Mouse (Mus musculus) spleen, adult 18-20 months (tissue): ENCODE results near the gene Brd1.
"Not testable (repeated sequence)": the region's sequence is repeated elsewhere in the genome, so short reads cannot be mapped to it uniquely, and the experiment has no call there.

Source experiments
- DNase-seq, 2 experiments: peaks; one replicate each; pipeline ENCODE4 v3.0.0; 2022; ENCODE audit warnings: mixed read lengths in 2 of 2

The Brd1 gene

DNA sequence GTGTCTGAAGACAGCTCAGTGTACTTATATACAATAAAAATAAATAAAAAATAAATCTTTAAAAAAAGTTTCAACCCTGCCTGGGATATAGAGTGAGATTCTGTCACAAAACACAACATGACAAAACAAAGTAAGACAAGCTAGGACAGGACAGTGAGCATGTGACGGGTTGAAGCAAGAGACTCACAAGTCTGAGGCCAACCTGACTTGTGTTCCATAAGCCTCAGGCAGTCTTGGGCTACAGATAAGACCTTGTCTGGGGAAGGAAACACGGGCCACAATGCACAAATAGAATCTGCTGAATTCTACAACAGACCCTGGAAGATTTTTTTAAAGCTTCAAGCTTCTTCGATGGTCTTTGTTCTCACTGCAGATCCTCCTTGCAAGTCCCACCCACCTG, 6.8 kb downstream of the Brd1 start:
- DNase-seq = no peak

DNA sequence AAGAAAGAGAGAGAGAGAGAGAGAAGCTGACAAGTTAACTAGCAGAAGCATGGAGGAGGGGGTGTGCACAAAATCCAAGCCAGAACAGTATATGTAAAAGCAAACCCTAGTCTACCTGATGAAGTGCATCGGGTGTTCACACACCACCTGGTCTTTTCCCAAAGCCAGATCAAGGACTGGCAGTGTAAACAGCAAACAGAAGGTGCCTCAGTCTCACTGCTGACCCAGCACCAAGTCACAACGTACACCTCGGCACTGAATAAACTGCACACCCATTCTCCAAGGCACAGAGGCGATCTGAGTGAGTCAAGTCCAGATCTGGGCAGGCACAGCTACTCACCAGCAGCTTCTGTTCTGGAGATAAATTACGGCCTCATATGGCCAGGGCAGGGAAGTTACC, 9.0 kb downstream of the Brd1 start:
- DNase-seq = no peak

DNA sequence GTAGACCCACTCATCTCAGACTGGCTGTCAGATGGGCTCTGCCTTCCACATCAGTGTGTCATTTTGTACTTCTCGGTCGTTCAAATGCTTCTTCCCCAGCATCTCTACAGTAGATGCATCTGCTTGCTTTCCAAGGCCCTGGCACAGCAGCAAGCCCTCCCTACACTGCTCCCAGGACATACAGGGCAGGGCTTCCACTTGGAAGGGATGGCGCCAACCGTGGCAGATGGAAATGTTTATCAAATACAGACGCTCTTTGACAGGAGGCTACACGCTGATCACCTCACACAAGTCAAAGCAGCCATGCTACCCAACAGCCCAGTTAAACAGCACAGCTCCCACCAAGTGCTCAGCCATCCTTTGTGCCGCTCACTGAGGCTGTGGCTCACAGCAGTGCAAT, 9.7 kb downstream of the Brd1 start:
- no peak for DNase-seq

DNA sequence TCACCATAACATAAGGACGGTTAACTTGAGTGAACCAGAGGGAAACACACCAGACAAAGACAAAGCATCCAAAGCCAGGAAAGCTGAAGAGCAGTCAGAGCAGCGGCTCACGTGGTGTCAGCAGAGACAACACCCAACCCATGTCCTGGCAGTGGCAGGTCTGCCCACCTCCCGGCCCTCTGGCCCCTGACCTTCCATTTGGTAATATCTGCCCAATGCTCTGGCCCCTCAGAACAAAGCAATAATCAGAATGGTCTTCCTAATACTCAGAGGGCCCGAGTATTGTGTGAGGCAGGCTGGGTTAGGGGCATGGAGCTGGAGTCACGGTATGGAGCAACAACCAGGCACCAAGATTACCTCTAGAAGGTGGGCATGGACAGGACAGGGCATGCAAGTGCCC, 10.8 kb downstream of the Brd1 start:
- DNase-seq = no peak

DNA sequence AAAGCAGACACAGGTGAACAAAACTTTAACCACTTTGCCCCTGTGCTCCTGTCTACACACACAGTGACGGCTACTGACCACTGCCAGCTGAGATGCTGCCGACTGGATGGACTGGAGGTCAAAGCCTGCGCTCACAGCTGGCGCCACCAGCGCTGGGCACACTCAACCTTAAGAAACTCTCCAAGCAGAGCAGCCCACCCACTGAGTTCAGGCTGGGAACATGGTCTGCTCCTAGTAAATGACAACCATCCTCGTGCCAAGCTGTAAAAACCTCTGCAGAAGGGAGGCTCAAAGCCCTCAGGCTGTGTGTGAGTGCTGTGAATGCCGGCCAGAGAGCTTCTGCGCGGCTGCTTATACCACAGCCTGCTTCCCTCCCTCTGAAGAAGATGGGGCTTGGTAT, 16.8 kb downstream of the Brd1 start:
- DNase-seq = no peak

DNA sequence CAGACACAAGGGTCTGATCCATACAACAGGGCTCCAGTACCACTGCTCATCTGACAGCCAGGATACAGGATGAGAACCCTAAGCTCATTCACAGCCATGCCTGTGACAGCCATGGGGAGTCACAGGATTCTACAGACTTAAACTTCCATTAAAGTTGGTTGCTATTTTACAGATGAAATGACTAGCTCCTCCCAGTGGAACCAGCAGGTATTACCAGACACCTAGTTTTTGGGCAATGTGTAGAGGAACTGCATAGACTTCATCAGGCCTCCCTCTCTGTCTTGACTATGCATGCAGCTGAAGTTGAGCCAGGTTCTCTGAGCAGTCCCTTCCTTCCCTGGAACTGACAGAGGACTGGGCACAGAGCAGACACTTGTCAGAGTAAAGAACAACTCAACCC, 17.7 kb downstream of the Brd1 start:
- peak in 1 of 2 experiments; percentile 36 for DNase-seq

DNA sequence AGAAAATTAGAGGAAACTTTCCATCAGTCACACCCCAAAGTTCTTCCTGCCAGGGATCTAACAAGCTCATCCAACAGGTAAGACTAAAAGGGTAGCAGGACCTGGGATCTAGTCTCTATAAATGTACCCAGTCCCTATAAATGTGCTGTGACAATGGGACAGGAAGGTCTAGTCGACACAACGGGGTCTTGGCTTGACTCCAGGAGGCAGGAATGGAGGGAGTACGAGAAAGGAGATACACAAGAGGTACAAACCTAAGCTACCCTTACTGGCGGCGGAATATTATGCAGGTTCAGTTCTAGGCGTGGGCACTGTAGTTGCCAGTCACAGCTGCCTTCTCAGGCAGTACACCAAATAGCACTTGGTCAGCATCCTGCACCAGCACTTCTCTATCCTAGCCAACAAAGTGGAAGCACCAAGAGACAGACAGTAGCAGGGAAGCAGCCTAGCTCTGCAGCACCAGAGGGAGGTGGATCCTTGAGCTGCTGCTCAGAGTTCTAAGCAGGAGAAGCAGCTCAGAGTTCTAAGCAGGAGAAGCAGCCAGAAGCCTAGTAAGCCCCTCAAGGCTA, 19.9 kb downstream of the Brd1 start:
- DNase-seq = no peak

DNA sequence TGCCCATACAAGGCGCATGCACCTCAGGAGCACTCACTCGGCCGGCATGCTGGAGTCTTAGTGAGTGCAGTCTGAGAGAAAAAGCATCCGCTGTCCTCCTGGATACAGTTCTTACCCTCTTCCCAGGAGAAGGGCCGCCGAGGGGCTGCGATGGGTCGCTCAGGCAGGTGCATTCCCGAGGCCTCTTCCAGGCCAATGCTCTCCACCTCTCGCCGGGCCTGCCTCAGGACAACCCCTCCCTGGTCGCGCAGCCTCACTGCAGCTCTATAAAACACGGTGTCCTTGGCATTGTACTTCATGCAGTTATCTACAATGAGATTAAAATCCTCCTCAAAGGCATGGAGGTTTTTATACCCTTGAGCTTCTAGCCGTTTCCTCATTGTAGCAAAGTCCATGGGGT, 21.5 kb downstream of the Brd1 start:
- no peak for DNase-seq

DNA sequence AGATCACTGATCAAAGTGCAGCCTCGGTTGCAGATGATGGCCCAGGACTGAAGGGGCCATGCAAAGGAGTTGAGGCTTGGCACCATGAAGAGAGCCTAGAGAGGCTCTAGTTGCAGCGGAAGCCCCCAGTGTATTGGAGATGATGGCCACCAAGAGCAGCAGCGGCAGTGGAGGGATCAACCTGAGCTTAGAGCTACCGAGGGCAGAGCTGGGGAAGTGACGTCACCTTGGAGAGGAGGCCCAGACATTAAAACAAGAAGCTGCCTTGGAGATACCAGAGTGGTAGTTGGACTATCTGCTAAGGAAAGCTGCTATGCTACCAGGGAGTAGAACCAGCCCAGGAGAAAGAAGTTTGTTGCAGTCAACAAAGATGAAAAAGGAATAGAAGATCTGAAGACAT, 24.2 kb downstream of the Brd1 start:
- DNase-seq = no peak

DNA sequence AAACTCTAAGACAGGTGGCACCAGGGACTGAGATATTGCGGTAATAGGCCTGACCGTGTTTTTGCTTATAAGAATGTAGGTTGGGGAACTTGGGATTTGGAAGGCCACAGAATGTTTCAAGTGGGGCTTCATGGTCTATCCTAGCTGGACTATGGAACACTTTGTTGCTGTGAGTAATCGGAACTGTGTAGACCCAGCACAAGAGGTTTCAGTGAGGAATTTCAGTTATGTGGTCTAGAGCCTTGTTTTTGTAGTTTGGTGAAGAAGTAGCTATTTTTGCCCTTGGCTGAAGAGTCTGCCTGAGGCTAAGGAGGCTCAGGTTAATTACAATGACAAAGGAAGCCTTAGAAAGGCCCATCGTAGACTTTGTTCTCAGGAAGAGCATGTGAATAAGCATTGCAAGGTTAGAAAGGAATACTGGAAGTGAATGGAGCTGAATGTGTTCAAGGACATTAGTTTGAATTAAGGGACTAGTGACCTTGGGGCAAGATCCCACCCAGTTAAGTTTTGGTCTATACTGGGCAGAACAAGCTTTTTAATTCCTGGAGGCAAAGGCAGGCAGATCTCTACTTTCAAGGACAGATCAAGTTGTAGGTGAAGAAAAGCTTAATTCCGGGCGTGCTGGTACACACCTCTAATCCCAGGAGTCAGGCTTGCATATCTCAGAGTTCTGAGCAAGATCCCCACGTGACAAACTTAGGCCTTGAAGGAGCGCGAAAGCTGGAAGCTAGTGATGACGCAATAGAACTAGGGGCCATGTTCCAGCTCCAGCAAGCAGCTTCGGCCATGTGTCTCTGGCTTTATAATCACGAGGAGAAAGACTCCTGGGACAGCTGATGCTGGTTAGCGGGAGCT, 25.1 kb downstream of the Brd1 start:
- DNase-seq = no peak

DNA sequence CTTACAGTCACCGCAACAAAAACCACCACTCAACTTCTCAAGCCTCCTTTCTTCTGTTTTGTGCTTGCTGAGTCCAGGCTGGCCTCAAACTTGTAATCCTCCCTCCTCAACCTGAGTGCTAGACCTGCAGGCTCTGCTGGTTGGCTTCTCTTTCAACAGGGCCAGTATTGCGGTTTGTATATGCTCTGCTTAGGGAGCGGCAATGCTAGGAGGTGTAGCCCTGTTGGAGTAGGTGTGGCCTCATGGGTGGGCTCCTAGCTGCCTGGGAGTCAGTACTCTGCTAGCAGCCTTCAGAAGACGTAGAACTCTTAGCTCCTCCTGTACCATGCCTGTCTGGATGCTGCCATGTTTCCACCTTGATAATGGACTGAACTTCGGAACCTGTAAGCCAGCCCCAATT, 25.8 kb downstream of the Brd1 start:
- no peak for DNase-seq

DNA sequence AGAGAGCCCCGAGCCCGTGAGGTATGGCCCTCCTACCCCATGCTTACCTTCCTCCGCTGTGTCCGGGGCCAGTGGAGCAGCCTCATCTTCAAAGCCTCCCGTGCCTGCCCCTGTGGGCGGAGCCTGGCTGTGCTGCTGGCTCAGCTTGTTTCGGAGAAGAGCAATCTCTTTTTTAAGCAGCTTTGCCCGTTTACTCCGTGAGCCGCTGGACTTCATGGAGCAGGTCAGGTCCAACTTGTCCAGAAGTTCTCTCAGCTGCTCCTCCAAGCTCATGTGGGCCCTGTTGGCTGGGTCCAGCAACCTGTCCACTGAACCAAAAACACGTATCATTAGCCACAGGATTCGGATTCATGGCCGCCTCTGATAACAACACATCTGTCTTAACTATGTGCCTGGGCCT, 27.0 kb downstream of the Brd1 start:
- not testable (repeated sequence) for DNase-seq

DNA sequence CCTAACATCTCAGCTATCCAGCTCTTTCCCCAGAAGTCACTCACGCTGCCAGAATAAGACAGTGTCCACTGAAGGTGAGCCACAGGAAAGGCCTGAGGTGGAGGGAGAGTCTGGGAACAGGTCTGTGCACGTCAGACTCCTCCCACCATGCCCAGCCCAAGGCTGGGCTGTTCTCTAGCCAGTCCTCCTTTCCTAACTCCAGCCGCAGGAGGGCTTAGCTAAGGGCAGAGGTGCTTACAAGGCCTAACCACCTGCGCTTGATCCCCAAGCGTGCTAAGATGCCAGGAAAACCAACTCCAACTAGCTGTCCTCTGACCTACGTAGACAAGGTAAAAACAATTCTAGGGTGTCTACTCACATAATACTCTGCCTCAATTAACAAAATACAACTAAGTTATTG, 27.7 kb downstream of the Brd1 start:
- no peak for DNase-seq

DNA sequence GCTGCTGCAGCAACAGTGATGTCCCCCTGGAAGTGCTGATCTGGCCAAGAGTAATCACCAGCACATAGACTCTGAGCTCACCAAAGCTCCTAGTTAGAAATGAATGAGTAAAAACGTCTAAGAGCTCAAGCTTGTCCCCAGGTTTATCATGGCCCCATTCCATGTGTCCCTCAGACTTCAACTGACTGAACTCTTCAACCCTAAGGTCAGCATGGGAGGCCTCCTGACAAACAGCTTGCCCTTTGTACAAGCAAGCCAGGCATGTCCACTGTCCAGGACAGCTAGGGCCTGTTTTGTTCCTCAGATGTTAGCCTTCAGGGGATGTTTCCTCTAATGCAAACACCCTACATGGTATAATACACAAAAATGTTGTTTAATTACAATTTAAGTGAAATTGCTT, 29.7 kb downstream of the Brd1 start:
- no peak for DNase-seq

DNA sequence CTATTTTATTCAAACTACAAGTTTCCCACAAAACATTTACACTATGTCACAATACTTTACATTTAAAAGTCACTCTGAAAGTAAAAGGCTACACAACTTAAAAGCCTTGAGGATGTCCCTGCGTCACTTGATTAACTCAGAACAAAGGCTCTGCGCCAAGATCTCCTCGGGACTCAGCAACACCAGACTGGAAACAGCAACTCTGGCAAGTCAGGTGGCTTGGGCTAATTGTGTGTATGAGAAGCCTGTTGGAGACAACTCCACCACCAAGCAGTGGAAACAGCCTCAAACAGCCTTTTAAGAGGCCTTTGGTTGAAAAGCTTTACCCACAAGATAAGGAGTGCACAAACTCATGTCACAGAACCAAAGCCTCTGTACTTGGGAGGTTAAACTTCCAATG, 31.5 kb downstream of the Brd1 start:
- no peak for DNase-seq

DNA sequence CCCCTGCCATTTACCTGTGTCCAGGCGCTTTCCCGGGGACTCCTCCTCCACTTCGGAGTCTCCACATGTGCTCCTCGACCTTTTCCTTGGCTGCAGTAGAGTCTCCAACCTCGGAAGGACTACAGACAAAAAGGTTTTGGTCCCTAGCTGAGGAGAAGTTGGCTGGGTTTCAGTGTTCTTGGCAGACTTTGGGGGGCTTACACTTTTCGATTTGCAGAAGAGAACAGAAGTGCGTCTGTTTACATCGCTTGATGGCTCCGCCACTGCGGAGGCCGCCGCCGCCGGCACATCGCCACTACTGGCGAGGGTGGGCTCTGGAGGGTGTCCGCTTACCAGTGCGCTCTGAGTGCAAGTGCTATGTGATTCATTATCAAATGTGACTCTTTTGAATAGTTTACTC, 33.3 kb downstream of the Brd1 start:
- no peak for DNase-seq

DNA sequence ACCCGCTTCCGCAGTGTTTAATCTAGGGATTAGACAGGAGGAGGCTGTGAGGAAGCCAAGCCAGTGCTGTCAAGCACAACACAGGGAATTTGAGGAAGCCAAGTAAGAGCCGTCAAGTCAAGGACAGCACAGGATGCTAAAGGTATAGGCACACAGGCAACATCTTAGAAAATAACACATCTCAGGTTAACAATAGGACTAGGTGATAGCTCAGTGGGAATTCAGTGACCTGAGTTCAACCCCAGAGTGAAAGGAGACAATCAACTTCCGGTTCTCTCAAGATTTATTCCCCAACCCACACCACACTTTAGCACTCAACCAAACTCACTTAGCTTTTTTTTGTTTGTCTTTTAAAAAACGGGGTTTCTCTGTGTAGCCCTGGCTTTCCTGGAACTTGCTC, 34.5 kb downstream of the Brd1 start:
- DNase-seq = no peak

DNA sequence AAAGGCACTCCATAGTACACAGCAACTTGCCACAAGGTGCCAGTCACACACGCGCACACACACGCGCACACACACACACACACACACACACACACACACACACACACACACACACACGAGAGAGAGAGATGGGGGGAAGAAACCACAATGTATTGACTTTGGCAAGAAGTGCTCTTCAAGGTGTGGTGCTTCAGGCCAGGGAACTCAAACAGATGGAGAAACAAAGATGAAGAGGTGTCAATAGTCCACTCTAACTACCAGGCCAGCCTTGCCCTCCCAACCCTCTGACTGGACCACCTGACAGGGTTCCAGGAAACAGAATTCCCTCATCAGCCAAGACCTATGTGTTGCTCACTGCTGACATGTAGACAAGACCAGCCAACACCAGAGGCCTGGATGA, 36.4 kb downstream of the Brd1 start:
- no peak for DNase-seq

DNA sequence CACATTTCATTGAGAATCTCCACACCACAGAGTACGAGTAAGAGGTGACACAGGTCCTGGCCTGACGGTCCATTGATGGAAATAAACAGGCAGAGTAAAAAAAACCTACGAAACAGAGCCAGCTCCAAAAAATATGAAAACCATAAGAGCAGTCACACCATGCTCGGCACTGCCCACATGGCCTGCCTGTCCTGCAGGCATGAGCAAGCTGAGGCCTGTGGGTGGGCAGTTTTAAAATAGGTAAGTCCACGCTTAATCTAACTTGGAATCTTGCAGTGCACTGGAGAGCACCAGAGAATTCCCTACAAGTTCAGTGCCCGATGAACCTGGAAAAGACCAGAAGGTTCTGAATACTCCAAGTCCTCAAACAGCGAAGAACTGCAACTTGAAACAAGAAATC, 38.0 kb downstream of the Brd1 start:
- no peak for DNase-seq

DNA sequence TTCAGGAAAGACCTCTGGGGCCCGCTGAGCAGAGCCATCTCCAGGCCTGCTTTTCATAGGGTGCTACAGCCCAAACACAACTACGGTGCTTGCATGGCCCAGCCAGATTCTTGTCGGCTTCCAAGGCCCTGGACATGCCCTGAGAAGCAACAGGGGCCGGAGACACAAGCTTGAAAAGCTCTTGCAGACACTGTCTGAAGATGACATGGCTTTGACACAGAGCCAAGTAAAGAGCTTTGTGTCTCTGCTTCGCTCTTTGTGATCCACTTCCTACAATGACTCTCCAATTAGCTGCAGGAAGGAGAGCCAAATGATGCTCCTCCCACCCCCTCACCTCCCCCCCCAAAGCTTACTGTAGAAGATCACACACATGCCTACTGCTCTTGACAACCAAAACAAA, 40.0 kb downstream of the Brd1 start:
- no peak for DNase-seq

DNA sequence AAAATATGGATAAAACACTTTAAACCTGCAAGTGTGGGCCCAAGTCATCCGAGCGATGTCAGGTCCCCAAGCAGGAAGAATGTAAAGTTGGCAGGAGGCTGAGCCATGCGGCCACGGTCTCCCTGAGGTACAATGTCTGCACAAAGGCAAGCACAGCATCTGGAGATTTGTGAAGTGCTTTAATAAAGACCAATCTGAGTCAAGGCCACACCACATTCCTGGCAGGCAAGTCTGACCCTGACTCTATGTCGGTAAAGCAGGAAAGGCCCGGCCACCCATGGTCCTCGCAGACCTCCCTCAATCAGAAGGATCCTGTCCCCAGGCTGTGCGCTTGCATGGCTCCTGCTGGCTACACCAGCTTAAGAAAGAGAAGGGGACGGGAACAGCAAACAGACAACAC, 41.3 kb downstream of the Brd1 start:
- DNase-seq = no peak

DNA sequence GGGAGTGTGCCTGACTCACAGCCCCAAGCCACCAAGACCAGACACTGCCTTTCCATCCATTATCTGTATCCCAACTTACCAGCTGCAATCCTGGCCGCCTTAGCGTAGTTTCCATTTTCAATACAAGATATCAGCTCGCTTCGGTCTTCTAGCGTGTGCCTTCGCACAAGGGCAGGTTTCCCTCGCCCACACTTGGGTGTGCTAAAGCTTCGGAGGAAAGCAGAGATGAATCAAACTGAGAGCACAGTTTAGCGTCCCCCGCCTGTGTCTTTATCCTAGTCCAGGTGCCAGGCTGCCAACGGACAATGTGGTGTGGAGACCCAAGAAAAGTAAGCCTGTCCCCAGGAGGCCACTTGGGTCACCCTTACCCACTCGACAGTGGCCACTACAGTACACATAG, 42.9 kb downstream of the Brd1 start:
- DNase-seq = no peak

DNA sequence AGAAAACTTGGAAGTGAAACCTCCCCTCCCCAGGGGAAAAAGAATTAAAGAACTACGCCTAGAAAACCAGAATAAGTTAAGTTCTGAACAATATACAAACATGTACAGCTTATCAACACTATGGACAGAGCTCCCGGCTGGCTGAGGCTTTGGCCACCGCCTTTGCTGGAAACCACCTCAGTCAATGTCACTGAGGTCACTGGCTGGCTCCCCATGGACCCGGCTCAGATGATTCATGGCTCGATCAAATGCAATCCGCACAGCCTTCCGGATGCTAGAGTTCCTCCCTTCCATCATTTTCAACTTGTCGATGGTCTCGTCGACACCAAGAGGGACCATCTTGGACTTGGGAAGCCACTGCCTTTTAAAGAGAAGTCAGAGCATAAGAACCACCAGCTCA, 45.9 kb downstream of the Brd1 start:
- no peak for DNase-seq

DNA sequence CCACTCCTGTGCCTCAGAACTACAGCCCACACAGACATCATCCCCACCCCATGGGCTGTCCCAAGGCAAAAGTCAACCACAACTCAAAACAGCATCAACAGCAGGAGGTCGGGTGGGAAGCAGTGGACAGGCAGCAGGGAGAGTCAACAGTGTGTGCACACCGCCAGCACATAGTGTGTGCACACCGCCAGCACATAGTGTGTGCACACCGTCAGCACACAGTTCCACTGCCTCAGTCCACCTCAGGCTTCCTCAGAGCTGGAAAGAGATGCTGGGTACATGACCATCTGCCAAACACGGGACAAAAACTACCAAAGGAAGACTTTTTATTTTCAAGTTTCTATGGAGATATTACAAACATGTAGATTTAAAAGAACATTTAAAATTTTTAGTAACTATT, 47.3 kb downstream of the Brd1 start:
- no peak for DNase-seq

DNA sequence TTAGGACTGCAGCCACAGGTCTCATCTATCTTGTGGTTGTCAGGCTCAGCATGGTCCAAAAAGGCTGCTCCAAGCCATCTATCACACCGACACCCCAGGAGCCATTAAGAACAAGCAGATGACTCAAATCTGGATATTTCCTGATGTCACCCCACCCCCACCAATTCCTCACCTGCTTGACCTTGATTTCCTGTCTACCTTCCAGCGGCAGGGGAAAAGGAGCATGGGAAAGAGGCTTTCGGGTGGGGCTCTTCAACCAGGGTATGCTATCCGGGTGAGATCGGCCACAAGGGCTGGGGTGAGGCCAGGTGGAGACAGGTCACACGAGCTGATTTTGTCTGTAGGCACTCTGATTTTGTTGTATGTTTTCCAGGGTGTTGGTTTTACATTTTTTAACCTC, 50.0 kb downstream of the Brd1 start:
- no peak for DNase-seq
